Mouse (Mus musculus) E14TG2a.4 (cell line): ENCODE data around the gene Actr2.

Experiments
- CTCF ChIP-seq: conservative IDR thresholded peaks from 2 replicates; pipeline ENCODE4 v1.5.1; 2014; ENCODE audit warnings: low read length
- NANOG ChIP-seq: IDR thresholded peaks from 2 replicates; pipeline ENCODE4 v1.6.1; 2014; ENCODE audit warnings: borderline replicate concordance, low read length, mixed read lengths
- POU5F1 ChIP-seq: IDR thresholded peaks from 2 replicates; pipeline ENCODE4 v1.6.1; 2014; ENCODE audit warnings: low read length, borderline replicate concordance

- TF ChIP-seq CTCF (peak; percentile 91), NANOG (no peak), POU5F1 (no peak)
These were observed 81.2 kb downstream of the Actr2 start for GRCm38 (mm10) chr11:20031536-20031935.
